Mouse (Mus musculus) Patski (cell line): ENCODE measurements around the gene Arf6. TPM values are rescaled to one million over a fixed set of nuclear protein-coding genes. Genes with fewer than 3 reads are reported as not detected.

Experiments
- ATAC-seq: fragments of 100-300 bp; one replicate; pipeline ENCODE4 v1.8.0; 2021
- CTCF ChIA-PET: fragments of 350-600 bp; sonication (Branson Sonifier 250); formaldehyde crosslinking; loops from one replicate; lab custom pipeline; 2022; ENCODE audit warnings: inconsistent platforms; lab: Charles Lee
- POLR2A ChIA-PET: fragments of 350-600 bp; sonication (Branson Sonifier 250); formaldehyde crosslinking; loops from one replicate; lab custom pipeline; 2022; ENCODE audit warnings: antibody characterized with exemption, inconsistent platforms; lab: Charles Lee
- DNase-seq: peaks from one replicate; pipeline ENCODE4 v3.0.0-alpha.2; 2011; ENCODE audit warnings: low read depth, low spot score
- H3K27me3 ChIP-seq: fragments of 371-371 bp; one replicate; pipeline ENCODE4 v1.5.1; 2021
- CTCF ChIP-seq: fragments of 100-300 bp; IDR thresholded peaks from one replicate; pipeline ENCODE4 v1.5.1; 2021
- in situ Hi-C: fragments of 300-500 bp; cut with MboI; formaldehyde crosslinking; loops from 3 replicates; pipeline ENCODE4 v1.11.1; 2018; ENCODE audit warnings: low pct_unique_long_range_greater_than_20kb, mixed read lengths
- polyA plus RNA-seq: library from polyadenylated mRNA; unstranded; gene quantifications from one replicate; pipeline ENCODE4 v1.2.3, GENCODE M21; 2021

Gene Arf6
- polyA plus RNA-seq, 1 experiment from 2014 or later = 115 TPM

GRCm38 (mm10) chr12:69388321-69388869 lies 16.4 kb downstream of the Arf6 start:
- POLR2A ChIA-PET = interaction anchor here (0.6 to 1.4 kb wide), 2 partner anchors 27 to 30 kb away, joined by 4 to 5 read pairs; no protein-coding TSS in a partner anchor
- CTCF ChIA-PET = interaction anchor here (1.1 to 1.9 kb wide), 5 partner anchors 9 to 63 kb away, joined by 4 to 8 read pairs (median 4); no protein-coding TSS in a partner anchor
- ATAC-seq (peak; percentile 36), DNase-seq (peak; percentile 64)
- TF ChIP-seq CTCF = no peak
- in situ Hi-C loops = loop anchor here (10.0 kb wide), 1 partner anchor 176 kb away; no protein-coding TSS in a partner anchor
- H3K27me3 ChIP-seq = no peaks in the 10 kb centered on the region

GRCm38 (mm10) chr12:69389273-69389938 lies 17.5 kb downstream of the Arf6 start:
- ChIA-PET POLR2A (no interaction called here), CTCF (interaction anchor here (1.0 to 2.6 kb wide), 5 partner anchors 8 to 30 kb away, joined by 3 to 10 read pairs (median 4); no protein-coding TSS in a partner anchor)
- peak; percentile 40 for ATAC-seq
- in situ Hi-C loops = loop anchor here (10.0 kb wide), 1 partner anchor 175 kb away; no protein-coding TSS in a partner anchor
- no peak for TF ChIP-seq CTCF
- no peak for DNase-seq
- no peaks in the 10 kb centered on the region for H3K27me3 ChIP-seq

GRCm38 (mm10) chr12:69390000-69390698 lies 18.2 kb downstream of the Arf6 start:
- TF ChIP-seq CTCF = no peak
- H3K27me3 ChIP-seq = no peaks in the 10 kb centered on the region
- ATAC-seq (peak; percentile 33), DNase-seq (no peak)
- ChIA-PET CTCF (interaction anchor here (0.8 to 2.6 kb wide), 7 partner anchors 11 to 68 kb away, joined by 3 to 10 read pairs (median 3); no protein-coding TSS in a partner anchor), POLR2A (interaction anchor here (1.3 kb wide), 1 partner anchor 18 kb away, joined by 3 read pairs; the partner anchor contains the start of genes Arf6 and Gm9887)
- in situ Hi-C loops = loop anchor here (10.0 kb wide), 1 partner anchor 175 kb away; no protein-coding TSS in a partner anchor

- POLR2A ChIA-PET = no interaction called here
- CTCF ChIA-PET = no interaction called here
- H3K27me3 ChIP-seq = no peaks in the 10 kb centered on the region
- in situ Hi-C loops = no loop called here
- ATAC-seq = no peak
- no peak for TF ChIP-seq CTCF
- no peak for DNase-seq
These were observed 21.1 kb downstream of the Arf6 start for GRCm38 (mm10) chr12:69393076-69393475.

GRCm38 (mm10) chr12:69394456-69394855 lies 22.5 kb downstream of the Arf6 start:
- DNase-seq = no peak
- ATAC-seq = no peak
- no peak for TF ChIP-seq CTCF
- CTCF ChIA-PET = no interaction called here
- in situ Hi-C loops = no loop called here
- POLR2A ChIA-PET = no interaction called here
- no peaks in the 10 kb centered on the region for H3K27me3 ChIP-seq

- POLR2A ChIA-PET = no interaction called here
- no peak for DNase-seq
- H3K27me3 ChIP-seq = no peaks in the 10 kb centered on the region
- CTCF ChIA-PET = interaction anchor here (1.7 to 1.8 kb wide), 2 partner anchors 9 to 13 kb away, joined by 8 to 10 read pairs; no protein-coding TSS in a partner anchor
- no peak for ATAC-seq
- in situ Hi-C loops = no loop called here
- no peak for TF ChIP-seq CTCF
These were observed 28.4 kb downstream of the Arf6 start for GRCm38 (mm10) chr12:69400367-69400766.

- no peak for ATAC-seq
- in situ Hi-C loops = no loop called here
- H3K27me3 ChIP-seq = no peaks in the 10 kb centered on the region
- ChIA-PET CTCF (interaction anchor here (1.7 to 1.8 kb wide), 2 partner anchors 10 to 13 kb away, joined by 8 to 10 read pairs; no protein-coding TSS in a partner anchor), POLR2A (interaction anchor here (0.7 kb wide), 1 partner anchor 30 kb away, joined by 3 read pairs; no protein-coding TSS in a partner anchor)
- peak; percentile 12 for TF ChIP-seq CTCF
- DNase-seq = no peak
These were observed 28.9 kb downstream of the Arf6 start for GRCm38 (mm10) chr12:69400871-69401286.

- no peaks in the 10 kb centered on the region for H3K27me3 ChIP-seq
- CTCF ChIA-PET = interaction anchor here (0.6 to 1.7 kb wide), 2 partner anchors 11 to 16 kb away, joined by 3 to 5 read pairs; no protein-coding TSS in a partner anchor
- ATAC-seq (peak; percentile 54), DNase-seq (no peak)
- peak; percentile 13 for TF ChIP-seq CTCF
- POLR2A ChIA-PET = interaction anchor here (1.0 kb wide), 1 partner anchor 14 kb away, joined by 3 read pairs; no protein-coding TSS in a partner anchor
- in situ Hi-C loops = no loop called here
These were observed 30.1 kb downstream of the Arf6 start for GRCm38 (mm10) chr12:69402100-69402499.

- ChIA-PET CTCF (interaction anchor here (0.6 to 1.7 kb wide), 2 partner anchors 11 to 16 kb away, joined by 3 to 5 read pairs; no protein-coding TSS in a partner anchor), POLR2A (interaction anchor here (1.0 kb wide), 1 partner anchor 14 kb away, joined by 3 read pairs; no protein-coding TSS in a partner anchor)
- in situ Hi-C loops = no loop called here
- no peak for DNase-seq
- no peak for ATAC-seq
- H3K27me3 ChIP-seq = no peaks in the 10 kb centered on the region
- no peak for TF ChIP-seq CTCF
These were observed 30.7 kb downstream of the Arf6 start for GRCm38 (mm10) chr12:69402594-69403167.

- H3K27me3 ChIP-seq = no peaks in the 10 kb centered on the region
- in situ Hi-C loops = no loop called here
- ATAC-seq (peak; percentile 74), DNase-seq (no peak)
- ChIA-PET POLR2A (no interaction called here), CTCF (no interaction called here)
- TF ChIP-seq CTCF = no peak
These were observed 38.8 kb downstream of the Arf6 start for GRCm38 (mm10) chr12:69410767-69411166.
